Mouse (Mus musculus) 3134 (cell line): Measurements from ENCODE around the gene Zcchc14.

Experiments used
- DNase-seq: peaks from one replicate; pipeline ENCODE4 v3.0.0-alpha.2; 2011; ENCODE audit warnings: low spot score; ENCODE audit not compliant: insufficient read length; ENCODE audit errors: extremely low read depth

The Zcchc14 gene

GRCm38 (mm10) chr8:121652774-121653323 is at the start of gene Zcchc14:
Zcchc14 (minus strand) TSS chr8:121652901.
- DNase-seq, result peak; percentile 98

- DNase-seq, result no peak
These were observed 47.2 kb upstream of the Zcchc14 start for GRCm38 (mm10) chr8:121699936-121700335.

- no peak for DNase-seq
These were observed 46.0 kb upstream of the Zcchc14 start for GRCm38 (mm10) chr8:121698615-121699101.

GRCm38 (mm10) chr8:121697735-121698614 is 45.3 kb upstream of the Zcchc14 start:
- DNase-seq, result no peak

GRCm38 (mm10) chr8:121695585-121696184 is 43.0 kb upstream of the Zcchc14 start:
- peak; percentile 84 for DNase-seq

- no peak for DNase-seq
These were observed 41.8 kb upstream of the Zcchc14 start for GRCm38 (mm10) chr8:121694453-121694852.

GRCm38 (mm10) chr8:121688496-121688895 is 35.8 kb upstream of the Zcchc14 start:
- DNase-seq, result no peak

- DNase-seq, result no peak
These were observed 34.9 kb upstream of the Zcchc14 start for GRCm38 (mm10) chr8:121687455-121688161.

- DNase-seq, result no peak
These were observed 32.7 kb upstream of the Zcchc14 start for GRCm38 (mm10) chr8:121685419-121685818.

- peak; percentile 64 for DNase-seq
These were observed 30.6 kb upstream of the Zcchc14 start for GRCm38 (mm10) chr8:121683083-121683832.

GRCm38 (mm10) chr8:121681457-121681856 is 28.8 kb upstream of the Zcchc14 start:
- DNase-seq, result no peak

- DNase-seq, result no peak
These were observed 28.2 kb upstream of the Zcchc14 start for GRCm38 (mm10) chr8:121680896-121681295.

GRCm38 (mm10) chr8:121678696-121679095 is 26.0 kb upstream of the Zcchc14 start:
- no peak for DNase-seq

GRCm38 (mm10) chr8:121675701-121676100 is 23.0 kb upstream of the Zcchc14 start:
- DNase-seq, result no peak

- no peak for DNase-seq
These were observed 22.5 kb upstream of the Zcchc14 start for GRCm38 (mm10) chr8:121675161-121675560.

GRCm38 (mm10) chr8:121674524-121674923 is 21.8 kb upstream of the Zcchc14 start:
- no peak for DNase-seq

GRCm38 (mm10) chr8:121673917-121674316 is 21.2 kb upstream of the Zcchc14 start:
- DNase-seq, result no peak

- no peak for DNase-seq
These were observed 20.5 kb upstream of the Zcchc14 start for GRCm38 (mm10) chr8:121673153-121673552.

GRCm38 (mm10) chr8:121669208-121669607 is 16.5 kb upstream of the Zcchc14 start:
- DNase-seq, result peak; percentile 88

- peak; percentile 82 for DNase-seq
These were observed 15.9 kb upstream of the Zcchc14 start for GRCm38 (mm10) chr8:121668553-121668952.
